Mouse (Mus musculus): ENCODE measurements around the gene Olfm1.
A peak's percentile ranks its signal among the peaks of the same experiment; 100 is the strongest.

The Olfm1 gene

GRCm38 (mm10) chr2:28192821-28193689, at the start of gene Olfm1:
TSS of gene Olfm1 (plus strand) at chr2:28192992.
- DNase-seq (ENCODE audit: low spot score in 2 of 2), result peak in 1 of 2 experiments; percentile 78

- DNase-seq (ENCODE audit: low spot score in 2 of 2), result no peak
Measured at GRCm38 (mm10) chr2:28143417-28144045, 49.3 kb upstream of the Olfm1 start.

- no peak for DNase-seq (ENCODE audit: low spot score in 2 of 2)
Measured at GRCm38 (mm10) chr2:28145702-28146101, 47.1 kb upstream of the Olfm1 start.

GRCm38 (mm10) chr2:28146152-28146551, 46.6 kb upstream of the Olfm1 start:
- no peak for DNase-seq (ENCODE audit: low spot score in 2 of 2)

- DNase-seq (ENCODE audit: low spot score in 2 of 2), result no peak
Measured at GRCm38 (mm10) chr2:28146685-28147084, 46.1 kb upstream of the Olfm1 start.

- no peak for DNase-seq (ENCODE audit: low spot score in 2 of 2)
Measured at GRCm38 (mm10) chr2:28147248-28147794, 45.5 kb upstream of the Olfm1 start.

GRCm38 (mm10) chr2:28149688-28150087, 43.1 kb upstream of the Olfm1 start:
- DNase-seq (ENCODE audit: low spot score in 2 of 2), result no peak

- no peak for DNase-seq (ENCODE audit: low spot score in 2 of 2)
Measured at GRCm38 (mm10) chr2:28160568-28160967, 32.2 kb upstream of the Olfm1 start.

- no peak for DNase-seq (ENCODE audit: low spot score in 2 of 2)
Measured at GRCm38 (mm10) chr2:28165570-28165969, 27.2 kb upstream of the Olfm1 start.

GRCm38 (mm10) chr2:28169336-28169735, 23.5 kb upstream of the Olfm1 start:
- peak; percentile 79 to 89 for DNase-seq (ENCODE audit: low spot score in 2 of 2)

GRCm38 (mm10) chr2:28171962-28172361, 20.8 kb upstream of the Olfm1 start:
- no peak for DNase-seq (ENCODE audit: low spot score in 2 of 2)

GRCm38 (mm10) chr2:28173225-28174141, 19.3 kb upstream of the Olfm1 start:
- DNase-seq (ENCODE audit: low spot score in 2 of 2), result no peak

- DNase-seq (ENCODE audit: low spot score in 2 of 2), result no peak
Measured at GRCm38 (mm10) chr2:28174441-28174840, 18.4 kb upstream of the Olfm1 start.

GRCm38 (mm10) chr2:28178600-28178999, 14.2 kb upstream of the Olfm1 start:
- no peak for DNase-seq (ENCODE audit: low spot score in 2 of 2)

GRCm38 (mm10) chr2:28180053-28180452, 12.7 kb upstream of the Olfm1 start:
- DNase-seq (ENCODE audit: low spot score in 2 of 2), result no peak

GRCm38 (mm10) chr2:28188398-28188944, 4.3 kb upstream of the Olfm1 start:
- no peak for DNase-seq (ENCODE audit: low spot score in 2 of 2)

- peak in 1 of 2 experiments; percentile 58 for DNase-seq (ENCODE audit: low spot score in 2 of 2)
Measured at GRCm38 (mm10) chr2:28193690-28194087, 897 bp downstream of the Olfm1 start.

GRCm38 (mm10) chr2:28194962-28195617, 2.3 kb downstream of the Olfm1 start:
- DNase-seq (ENCODE audit: low spot score in 2 of 2), result no peak

- DNase-seq (ENCODE audit: low spot score in 2 of 2), result no peak
Measured at GRCm38 (mm10) chr2:28195726-28196125, 2.9 kb downstream of the Olfm1 start.

- no peak for DNase-seq (ENCODE audit: low spot score in 2 of 2)
Measured at GRCm38 (mm10) chr2:28201441-28201841, 8.6 kb downstream of the Olfm1 start.

GRCm38 (mm10) chr2:28204167-28204566, 11.4 kb downstream of the Olfm1 start:
- peak; percentile 78 to 97 for DNase-seq (ENCODE audit: low spot score in 2 of 2)

Data from left cerebral cortex, adult 9 months (tissue).